8 mouse cellular contexts compared by ENCODE assay signal in genomic region chr9:121371346-121371891, GRCm38 (mm10).
DNase-seq lines count a peak whose midpoint lies in the region; ATAC-seq and TF ChIP-seq lines count a peak whose summit lies in the region.

No protein-coding gene starts in this region.

- peak; percentile 63 for DNase-seq in urinary bladder, postnatal 25 days (ENCODE audit: low spot score)
- no peak for DNase-seq in urinary bladder, postnatal 10 days (ENCODE audit: low spot score)
- DNase-seq in gastrocnemius, postnatal 14 days, result peak; percentile 85
- DNase-seq in hindbrain, postnatal 0 days (ENCODE audit: low spot score), result peak; percentile 90
- peak; percentile 86 for DNase-seq in midbrain, embryonic 14.5 days
- peak; percentile 56 for DNase-seq in splenic B cell, adult 2 months (ENCODE audit: low read depth, low spot score)

- H3K27me3 ChIP-seq in hindbrain, postnatal 0 days (ENCODE audit: insufficient read depth, low read length), result no peaks in the 10 kb centered on the region
- no peaks in the 10 kb centered on the region for H3K27me3 ChIP-seq in limb, embryonic 15.5 days
- no peaks in the 10 kb centered on the region for H3K27me3 ChIP-seq in midbrain, embryonic 14.5 days (ENCODE audit: control insufficient read depth, insufficient read depth, low read length)
- H3K27me3 ChIP-seq in splenic B cell, adult 2 months (ENCODE audit: control insufficient read depth, insufficient read depth, low read length, poor library complexity, severe bottlenecking), result no peaks in the 10 kb centered on the region

- no peak for TF ChIP-seq CTCF in cortical plate, adult 2 months (IDR thresholded peaks at IDR 0.05; ENCODE audit: extremely low read depth, insufficient read depth, low read length)
- TF ChIP-seq CTCF in hindbrain, postnatal 0 days (IDR thresholded peaks at IDR 0.05; ENCODE audit: low read depth), result no peak

- TF ChIP-seq POLR2A in cortical plate, adult 2 months (IDR thresholded peaks at IDR 0.05; ENCODE audit: extremely low read depth, insufficient read depth, low read length), result peak; percentile 37; the same call in 1 of the 2 replicates

- H3K36me3 ChIP-seq in hindbrain, postnatal 0 days (ENCODE audit: insufficient read depth, low read length), result no peaks in the 10 kb centered on the region
- H3K36me3 ChIP-seq in limb, embryonic 15.5 days, result no peaks in the 10 kb centered on the region
- no peaks in the 10 kb centered on the region for H3K36me3 ChIP-seq in midbrain, embryonic 14.5 days (ENCODE audit: control insufficient read depth, insufficient read depth, low read length)
- H3K36me3 ChIP-seq in splenic B cell, adult 2 months (ENCODE audit: control insufficient read depth, insufficient read depth, low read length, poor library complexity, severe bottlenecking), result no peaks in the 10 kb centered on the region; the same call in 1 of the 2 replicates

- intact Hi-C loops in gastrocnemius, postnatal 14 days (cut with DNase I; ENCODE audit: low total_unique reads), result loop anchor here (5.0 kb wide), 1 partner anchor 89 kb away; no protein-coding TSS in a partner anchor

- no peaks in the 10 kb centered on the region for H3K9me3 ChIP-seq in hindbrain, postnatal 0 days (ENCODE audit: low read length)
- H3K9me3 ChIP-seq in limb, embryonic 15.5 days, result no peaks in the 10 kb centered on the region
- no peaks in the 10 kb centered on the region for H3K9me3 ChIP-seq in midbrain, embryonic 14.5 days (ENCODE audit: control insufficient read depth, low read length)

- peak overlapping the region; percentile 56 for H3K4me2 ChIP-seq in hindbrain, postnatal 0 days (ENCODE audit: low read depth, low read length)
- peak overlapping the region; percentile 59 for H3K4me2 ChIP-seq in limb, embryonic 15.5 days
- peak overlapping the region; percentile 54 for H3K4me2 ChIP-seq in midbrain, embryonic 14.5 days (ENCODE audit: low read length)

- WGBS in hindbrain, postnatal 0 days, result 1% methylated on average over 18 of the region's 18 CpGs
- 2% methylated on average over 18 of the region's 18 CpGs for WGBS in limb, embryonic 15.5 days
- 3% methylated on average over 18 of the region's 18 CpGs for WGBS in midbrain, embryonic 14.5 days

- peak overlapping the region; percentile 37; the same call in 1 of the 2 replicates for H3K9ac ChIP-seq in hindbrain, postnatal 0 days (replicated peaks; ENCODE audit: low read length)
- no peak overlapping the region for H3K9ac ChIP-seq in limb, embryonic 15.5 days
- peak overlapping the region; percentile 38; the same call in 1 of the 2 replicates for H3K9ac ChIP-seq in midbrain, embryonic 14.5 days (replicated peaks; ENCODE audit: low read length)

- peak overlapping the region; percentile 7 for H3K4me3 ChIP-seq in cortical plate, adult 2 months (ENCODE audit: insufficient read depth, low read length)
- H3K4me3 ChIP-seq in hindbrain, postnatal 0 days (ENCODE audit: low read length), result peak overlapping the region; percentile 30
- peak overlapping the region; percentile 29 for H3K4me3 ChIP-seq in limb, embryonic 15.5 days
- H3K4me3 ChIP-seq in midbrain, embryonic 14.5 days (replicated peaks; ENCODE audit: low read depth, low read length), result peak overlapping the region; percentile 26

- H3K27ac ChIP-seq in cortical plate, adult 2 months (ENCODE audit: insufficient read depth, low read length), result peak overlapping the region; percentile 75; the same call in 1 of the 2 replicates
- peak overlapping the region; percentile 86 for H3K27ac ChIP-seq in hindbrain, postnatal 0 days
- peak overlapping the region; percentile 78 for H3K27ac ChIP-seq in limb, embryonic 15.5 days
- H3K27ac ChIP-seq in midbrain, embryonic 14.5 days (replicated peaks; ENCODE audit: low read depth, low read length), result peak overlapping the region; percentile 78

- ATAC-seq in hindbrain, postnatal 0 days, result peak; percentile 87
- ATAC-seq in limb, embryonic 15.5 days (ENCODE audit: insufficient number of reproducible peaks, low FRiP score, low TSS enrichment, low read depth), result peak; percentile 90
- ATAC-seq in midbrain, embryonic 14.5 days (ENCODE audit: low FRiP score, low TSS enrichment), result peak; percentile 86

- peaks cover 20% of the 10 kb centered on the region for H3K4me1 ChIP-seq in cortical plate, adult 2 months (ENCODE audit: control insufficient read depth, insufficient read depth, low read length)
- peaks cover 39% of the 10 kb centered on the region for H3K4me1 ChIP-seq in hindbrain, postnatal 0 days (ENCODE audit: insufficient read depth, low read length)
- H3K4me1 ChIP-seq in limb, embryonic 15.5 days, result peaks cover 62% of the 10 kb centered on the region
- peaks cover 33% of the 10 kb centered on the region; the same call in 1 of the 2 replicates for H3K4me1 ChIP-seq in midbrain, embryonic 14.5 days (ENCODE audit: control insufficient read depth, insufficient read depth, low read length)
